Mouse (Mus musculus): ENCODE measurements around the gene C2. TPM values are rescaled to one million over a fixed set of nuclear protein-coding genes. Genes with fewer than 3 reads are reported as not detected.

C2 gene
- total RNA-seq, 4 experiments from 2014 or later: 86.8 to 164 (median 129) TPM

GRCm38 (mm10) chr17:34879336-34879879 lies 18.7 kb downstream of the C2 start, which contains the start of gene Zbtb12:
Zbtb12 (plus strand) TSS chr17:34879483.
- no peak for DNase-seq

- no peak for DNase-seq
These were observed 23.7 kb downstream of the C2 start for GRCm38 (mm10) chr17:34874321-34874720.

GRCm38 (mm10) chr17:34865981-34866380 lies 32.1 kb downstream of the C2 start:
- no peak for DNase-seq

- no peak for DNase-seq
These were observed 35.5 kb downstream of the C2 start, which contains the start of gene Cfb for GRCm38 (mm10) chr17:34862416-34863081. Cfb (minus strand) TSS chr17:34862518.

GRCm38 (mm10) chr17:34861704-34862415 lies 36.2 kb downstream of the C2 start:
- DNase-seq: no peak

- DNase-seq: no peak
These were observed 37.6 kb downstream of the C2 start for GRCm38 (mm10) chr17:34860514-34860913.

GRCm38 (mm10) chr17:34858670-34859069 lies 39.4 kb downstream of the C2 start:
- no peak for DNase-seq

GRCm38 (mm10) chr17:34855825-34856224 lies 42.2 kb downstream of the C2 start:
- DNase-seq: no peak

GRCm38 (mm10) chr17:34854761-34855160 lies 43.3 kb downstream of the C2 start:
- DNase-seq: no peak

GRCm38 (mm10) chr17:34853511-34853910 lies 44.6 kb downstream of the C2 start:
- no peak for DNase-seq

GRCm38 (mm10) chr17:34850517-34851125 lies 47.4 kb downstream of the C2 start:
- no peak for DNase-seq

GRCm38 (mm10) chr17:34849722-34850516 lies 48.1 kb downstream of the C2 start, which contains the start of the genes Skiv2l and Nelfe:
Skiv2l (minus strand) TSS chr17:34850210.
Nelfe (plus strand) TSS chr17:34850391.
- DNase-seq: peak; percentile 97

GRCm38 (mm10) chr17:34847615-34848014 lies 50.5 kb downstream of the C2 start:
- DNase-seq: no peak

GRCm38 (mm10) chr17:34847192-34847591 lies 50.9 kb downstream of the C2 start:
- DNase-seq: no peak

GRCm38 (mm10) chr17:34844884-34845283 lies 53.2 kb downstream of the C2 start:
- DNase-seq: no peak

- no peak for DNase-seq
These were observed 57.2 kb downstream of the C2 start for GRCm38 (mm10) chr17:34840736-34841307.

- DNase-seq: no peak
These were observed 59.3 kb downstream of the C2 start for GRCm38 (mm10) chr17:34838785-34839184.

- no peak for DNase-seq
These were observed 60.4 kb downstream of the C2 start for GRCm38 (mm10) chr17:34837464-34838324.

- peak; percentile 96 for DNase-seq
These were observed 61.2 kb downstream of the C2 start, which contains the start of the genes Stk19 and Dxo for GRCm38 (mm10) chr17:34836856-34837221. Stk19 (minus strand) TSS chr17:34836945. Dxo (plus strand) TSS chr17:34837019.

GRCm38 (mm10) chr17:34836155-34836855 lies 61.8 kb downstream of the C2 start:
- DNase-seq: no peak

Measured in adrenal gland, adult 8-10 months (tissue).